Mouse (Mus musculus) myocyte (in vitro differentiated cells): ENCODE measurements at regions not wholly inside any gene's neighbourhood (a gene's known extent, or its start where the extent isn't known, plus 50 kb on each side); places are given as distances from the start of the nearest gene placed in this dataset.

Source experiments
- H3K27me3 ChIP-seq: one replicate; pipeline ENCODE4 v1.6.1; 2011; ENCODE audit not compliant: control insufficient read depth, insufficient read depth, insufficient read length
- H3K36me3 ChIP-seq: one replicate; pipeline ENCODE4 v1.6.1; 2011; ENCODE audit not compliant: control insufficient read depth, insufficient read depth
- H3K4me2 ChIP-seq: one replicate; pipeline ENCODE4 v1.6.1; 2011; ENCODE audit warnings: low read depth, control low read depth
- H3K4me3 ChIP-seq: one replicate; pipeline ENCODE4 v1.5.1; 2011; ENCODE audit warnings: mild to moderate bottlenecking, control low read depth, moderate library complexity
- H3K79me2 ChIP-seq: one replicate; pipeline ENCODE4 v1.6.1; 2011; ENCODE audit not compliant: control insufficient read depth, insufficient read depth
- H3ac ChIP-seq: one replicate; pipeline ENCODE4 v1.6.1; 2011; ENCODE audit not compliant: control insufficient read depth, insufficient read length
- CEBPB ChIP-seq: IDR thresholded peaks from 2 replicates; pipeline ENCODE4 v1.6.1; 2011; ENCODE audit warnings: mild to moderate bottlenecking, moderate library complexity; ENCODE audit not compliant: poor library complexity, insufficient read depth, severe bottlenecking
- E2F4 ChIP-seq: IDR thresholded peaks from one replicate; pipeline ENCODE4 v1.6.1; 2011; ENCODE audit warnings: mild to moderate bottlenecking, control low read depth, moderate library complexity; ENCODE audit not compliant: insufficient read depth
- MAX ChIP-seq: IDR thresholded peaks from one replicate; pipeline ENCODE4 v1.6.1; 2011; ENCODE audit warnings: low read depth, mild to moderate bottlenecking, control low read depth
- MYOD1 ChIP-seq, 3 experiments: IDR thresholded peaks; one replicate each; pipeline ENCODE4 v1.6.1; 2011; ENCODE audit warnings: control low read depth in 2 of 3, low read depth in 2 of 3, mild to moderate bottlenecking in 2 of 3, moderate library complexity in 1 of 3; ENCODE audit not compliant: insufficient read length in 2 of 3, control insufficient read depth in 1 of 3
- MYOG ChIP-seq, 3 experiments: IDR thresholded peaks; one replicate each; pipeline ENCODE4 v1.6.1; 2011; ENCODE audit warnings: control low read depth in 2 of 3, low read depth in 2 of 3, mild to moderate bottlenecking in 2 of 3; ENCODE audit not compliant: insufficient read length in 2 of 3, control insufficient read depth in 1 of 3, insufficient read depth in 1 of 3
- POLR2A ChIP-seq: IDR thresholded peaks from one replicate; pipeline ENCODE4 v1.6.1; 2011; ENCODE audit warnings: low read depth, mild to moderate bottlenecking, control low read depth, moderate library complexity; ENCODE audit not compliant: insufficient read length
- POLR2AphosphoS2 ChIP-seq: IDR thresholded peaks from one replicate; pipeline ENCODE4 v1.6.1; 2011; ENCODE audit warnings: low read depth, control low read depth; ENCODE audit not compliant: insufficient read length
- REST ChIP-seq: IDR thresholded peaks from one replicate; pipeline ENCODE4 v1.6.1; 2011; ENCODE audit warnings: mild to moderate bottlenecking, control low read depth, moderate library complexity; ENCODE audit not compliant: insufficient read depth, insufficient read length
- SRF ChIP-seq: IDR thresholded peaks from one replicate; pipeline ENCODE4 v1.6.1; 2011; ENCODE audit warnings: low read depth; ENCODE audit not compliant: control insufficient read depth, insufficient read length
- TCF12 ChIP-seq: IDR thresholded peaks from one replicate; pipeline ENCODE4 v1.6.1; 2011; ENCODE audit warnings: mild to moderate bottlenecking, control low read depth; ENCODE audit not compliant: poor library complexity, insufficient read depth, severe bottlenecking
- TCF3 ChIP-seq: IDR thresholded peaks from one replicate; pipeline ENCODE4 v1.6.1; 2011; ENCODE audit warnings: low read depth, control low read depth; ENCODE audit not compliant: insufficient read length
- USF1 ChIP-seq: IDR thresholded peaks from one replicate; pipeline ENCODE4 v1.6.1; 2011; ENCODE audit warnings: low read depth, mild to moderate bottlenecking, control low read depth, moderate library complexity

DNA sequence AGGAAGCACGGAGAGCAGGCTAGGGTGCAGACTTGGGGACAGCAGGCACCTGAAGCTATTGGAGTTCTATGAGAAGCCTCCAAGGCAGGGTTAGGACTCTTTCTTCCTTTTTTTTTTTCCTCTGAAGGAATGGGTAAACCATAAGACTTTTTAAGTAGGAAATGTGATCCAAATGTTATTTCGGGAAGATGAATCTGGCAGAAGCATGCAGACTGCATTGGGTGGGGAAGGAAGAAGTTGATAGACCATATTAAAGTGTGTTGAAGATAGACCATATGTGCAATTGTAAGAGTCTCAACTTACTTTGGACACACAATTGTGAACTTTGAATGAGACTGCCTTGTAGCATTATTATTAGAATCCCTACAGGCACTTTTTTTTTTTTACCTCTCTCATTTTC is 304.5 kb downstream of the Ndfip2 start:
- H3ac ChIP-seq = no peak overlapping the region
- no peaks in the 10 kb centered on the region for H3K27me3 ChIP-seq
- no peak overlapping the region for H3K4me3 ChIP-seq
- H3K36me3 ChIP-seq = no peaks in the 10 kb centered on the region
- H3K4me2 ChIP-seq = no peak overlapping the region
- TF ChIP-seq USF1 (no peak), CEBPB (no peak), TCF12 (no peak), POLR2A (no peak), E2F4 (no peak), SRF (no peak), MYOD1 (IDR thresholded peaks at IDR 0.05; ENCODE audit: control insufficient read depth in 1 of 3, insufficient read length in 2 of 3, low read depth in 2 of 3) (no peak), TCF3 (no peak)
- H3K79me2 ChIP-seq = no peaks in the 10 kb centered on the region

DNA sequence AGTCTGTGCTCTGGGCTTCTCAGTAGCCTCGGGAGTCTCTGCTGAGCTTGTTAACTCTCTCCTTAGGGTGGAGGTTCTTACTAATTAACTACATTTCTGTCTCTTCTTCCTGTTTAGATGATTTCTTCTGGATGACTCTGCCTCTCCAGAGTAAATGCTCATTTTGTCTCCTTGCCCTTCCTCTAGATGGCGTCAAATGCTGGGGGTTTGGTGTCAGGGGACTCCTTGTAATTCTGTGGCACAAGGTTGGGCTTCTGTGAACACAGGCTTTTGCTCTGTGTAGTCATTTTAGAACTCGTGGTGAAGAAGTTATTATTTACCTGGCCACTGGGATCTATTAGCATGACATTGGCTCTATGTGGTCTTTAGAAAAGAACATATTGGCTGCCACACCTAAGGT is 298.4 kb downstream of the Ndfip2 start:
- Histone ChIP-seq H3K36me3 (no peaks in the 10 kb centered on the region), H3K4me3 (no peak overlapping the region), H3K4me2 (no peak overlapping the region), H3ac (no peak overlapping the region), H3K27me3 (no peaks in the 10 kb centered on the region), H3K79me2 (no peaks in the 10 kb centered on the region)
- TF ChIP-seq MAX = no peak
- TF ChIP-seq TCF3 = no peak
- no peak for TF ChIP-seq MYOG (IDR thresholded peaks at IDR 0.05; ENCODE audit: control insufficient read depth in 1 of 3, insufficient read depth in 1 of 3, insufficient read length in 2 of 3, low read depth in 2 of 3)

DNA sequence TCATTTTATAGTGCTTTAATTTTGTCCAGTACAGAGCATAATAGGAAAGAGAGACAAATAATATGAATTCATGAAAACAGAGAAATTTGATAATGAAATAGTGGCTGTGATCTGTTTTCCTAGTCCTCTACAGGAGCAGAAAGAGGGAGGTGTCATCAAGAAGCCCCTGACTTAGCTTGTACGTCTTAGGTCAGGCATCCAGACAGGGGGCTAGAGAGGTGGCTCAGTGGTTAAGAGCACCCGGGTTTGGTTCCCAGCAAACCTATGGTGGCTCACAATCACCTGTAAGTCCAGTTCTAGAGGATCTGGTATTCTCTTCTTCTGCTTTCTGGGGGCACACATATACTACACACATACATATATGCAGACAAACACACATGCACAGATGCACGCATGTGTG is 285.7 kb downstream of the Ndfip2 start:
- TF ChIP-seq MYOD1 (IDR thresholded peaks at IDR 0.05; ENCODE audit: control insufficient read depth in 1 of 3, insufficient read length in 2 of 3, low read depth in 2 of 3) (no peak), POLR2A (no peak), TCF12 (no peak), REST (no peak), SRF (no peak)
- no peaks in the 10 kb centered on the region for H3K27me3 ChIP-seq
- no peak overlapping the region for H3ac ChIP-seq
- no peak overlapping the region for H3K4me2 ChIP-seq
- H3K4me3 ChIP-seq = no peak overlapping the region
- H3K79me2 ChIP-seq = no peaks in the 10 kb centered on the region
- no peaks in the 10 kb centered on the region for H3K36me3 ChIP-seq

DNA sequence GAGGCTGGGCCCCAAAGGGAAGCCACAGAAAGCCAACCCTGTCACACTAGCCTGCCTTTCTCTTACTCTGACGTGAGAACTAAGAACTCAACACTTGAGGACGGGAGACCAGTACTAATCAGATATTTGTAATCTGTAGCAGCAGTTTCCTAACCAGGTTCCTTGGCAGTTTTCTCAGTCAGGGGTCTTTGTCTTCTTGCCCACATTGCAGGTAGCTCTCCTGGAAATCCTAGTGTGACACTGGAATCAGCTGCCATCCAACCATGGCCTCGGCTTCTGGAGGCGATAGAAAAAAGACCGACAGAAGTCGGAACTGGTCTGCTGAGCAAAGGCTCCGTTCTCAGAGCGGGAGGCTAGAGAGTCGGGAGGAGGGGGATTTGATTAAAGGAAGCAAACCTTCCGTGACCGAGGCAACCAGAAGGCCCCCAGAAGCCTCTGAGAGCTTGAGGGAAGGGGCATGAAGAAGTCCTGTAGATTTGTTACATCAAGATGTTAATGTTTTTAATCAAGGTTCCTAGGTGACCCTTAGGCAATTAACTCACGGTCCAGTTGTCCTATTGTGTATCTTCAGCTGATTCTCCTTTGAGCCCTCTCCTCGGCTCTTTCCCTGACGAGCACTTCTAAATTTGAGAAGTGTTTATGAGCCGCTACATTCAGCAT is 284.2 kb downstream of the Ndfip2 start:
- no peaks in the 10 kb centered on the region for H3K27me3 ChIP-seq
- TF ChIP-seq CEBPB (no peak), TCF12 (no peak), TCF3 (no peak), MYOD1 (IDR thresholded peaks at IDR 0.05; ENCODE audit: control insufficient read depth in 1 of 3, insufficient read length in 2 of 3, low read depth in 2 of 3) (no peak), E2F4 (no peak), POLR2A (no peak), SRF (no peak), POLR2AphosphoS2 (no peak), REST (no peak), USF1 (no peak), MAX (no peak)
- no peaks in the 10 kb centered on the region for H3K79me2 ChIP-seq
- H3K4me2 ChIP-seq = no peak overlapping the region
- no peaks in the 10 kb centered on the region for H3K36me3 ChIP-seq
- H3ac ChIP-seq = no peak overlapping the region
- H3K4me3 ChIP-seq = no peak overlapping the region

DNA sequence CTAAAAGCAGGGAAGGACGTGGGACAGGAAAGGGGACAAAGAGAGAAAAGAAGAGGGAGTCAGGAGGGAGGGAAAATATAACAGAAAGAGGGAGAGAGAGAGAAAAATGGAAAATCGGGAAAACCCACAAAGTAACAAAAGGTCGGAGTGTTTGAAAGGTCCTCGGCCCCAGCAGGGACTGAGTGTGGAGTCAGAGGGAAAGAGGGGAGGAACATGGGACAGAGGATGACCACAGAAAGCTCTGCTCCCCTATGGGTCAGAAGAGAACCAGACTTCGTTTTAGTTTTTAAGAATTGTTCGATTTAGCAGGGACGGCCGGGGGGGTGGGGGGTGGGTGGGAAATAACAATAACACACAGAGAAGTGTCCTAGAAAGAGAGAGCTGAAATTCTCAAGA is 283.7 kb downstream of the Ndfip2 start:
- H3ac ChIP-seq = no peak overlapping the region
- no peaks in the 10 kb centered on the region for H3K79me2 ChIP-seq
- no peak overlapping the region for H3K4me3 ChIP-seq
- no peaks in the 10 kb centered on the region for H3K27me3 ChIP-seq
- H3K36me3 ChIP-seq = no peaks in the 10 kb centered on the region
- no peak overlapping the region for H3K4me2 ChIP-seq
- TF ChIP-seq REST (no peak), TCF3 (no peak), CEBPB (no peak), POLR2AphosphoS2 (no peak), TCF12 (no peak), SRF (no peak), MYOD1 (IDR thresholded peaks at IDR 0.05; ENCODE audit: control insufficient read depth in 1 of 3, insufficient read length in 2 of 3, low read depth in 2 of 3) (no peak), MAX (no peak), POLR2A (no peak)
